Mouse (Mus musculus) MEL (cell line): ENCODE data around the gene Fut9. TPM values are rescaled to one million over a fixed set of nuclear protein-coding genes. Genes with fewer than 3 reads are reported as not detected.

Experiments used
- DNase-seq: peaks from one replicate; pipeline ENCODE4 v3.0.0; 2011; ENCODE audit warnings: low read depth, low spot score
- H3K27ac ChIP-seq: 2 replicates; pipeline ENCODE4 v1.5.1; 2012; ENCODE audit warnings: low read depth, mild to moderate bottlenecking, control low read depth, low read length, moderate library complexity; ENCODE audit not compliant: control insufficient read depth
- H3K27me3 ChIP-seq, 2 experiments: fragments of 150-350 bp in 1 of 2; sonication (generic) in 1 of 2; 2 replicates each; pipeline ENCODE4 v1.6.1; 2012; ENCODE audit warnings: low read length in 2 of 2, mild to moderate bottlenecking in 2 of 2, improper control_type of control experiment in 1 of 2, moderate library complexity in 1 of 2; ENCODE audit not compliant: insufficient read depth in 2 of 2, control insufficient read depth in 1 of 2
- H3K36me3 ChIP-seq, 2 experiments: 2 replicates each; pipeline ENCODE4 v1.6.1; 2012 to 2014; ENCODE audit warnings: low read length in 2 of 2, improper control_type of control experiment in 1 of 2, inconsistent platforms in 1 of 2, mild to moderate bottlenecking in 1 of 2; ENCODE audit not compliant: insufficient read depth in 2 of 2, control insufficient read depth in 1 of 2
- H3K4me1 ChIP-seq, 2 experiments: fragments of 150-350 bp in 1 of 2; sonication (generic) in 1 of 2; 2 replicates each; pipeline ENCODE4 v1.6.1; 2012; ENCODE audit warnings: low read length in 2 of 2, improper control_type of control experiment in 1 of 2, mild to moderate bottlenecking in 1 of 2; ENCODE audit not compliant: insufficient read depth in 2 of 2, control insufficient read depth in 1 of 2
- H3K4me3 ChIP-seq, 2 experiments: fragments of 150-350 bp in 1 of 2; sonication (generic) in 1 of 2; 2 replicates each; pipeline ENCODE4 v1.5.1; 2012; ENCODE audit warnings: low read depth in 2 of 2, low read length in 2 of 2, mild to moderate bottlenecking in 2 of 2, moderate library complexity in 2 of 2, control low read depth in 1 of 2, improper control_type of control experiment in 1 of 2; ENCODE audit not compliant: control insufficient read depth in 1 of 2, insufficient read depth in 1 of 2
- H3K79me2 ChIP-seq: 2 replicates; pipeline ENCODE4 v1.6.1; 2012; ENCODE audit warnings: mild to moderate bottlenecking, low read length, moderate library complexity; ENCODE audit not compliant: control insufficient read depth, poor library complexity, insufficient read depth
- H3K9ac ChIP-seq: 2 replicates; pipeline ENCODE4 v1.6.1; 2012; ENCODE audit warnings: low read depth, mild to moderate bottlenecking, control low read depth, low read length, moderate library complexity; ENCODE audit not compliant: control insufficient read depth, poor library complexity, severe bottlenecking
- H3K9me3 ChIP-seq: fragments of 150-350 bp; sonication (generic); replicated peaks from 2 replicates; pipeline ENCODE4 v1.6.1; 2012; ENCODE audit warnings: mild to moderate bottlenecking, low read length, improper control_type of control experiment, moderate library complexity; ENCODE audit not compliant: insufficient read depth
- BHLHE40 ChIP-seq: IDR thresholded peaks from 2 replicates; pipeline ENCODE4 v1.6.1; 2012; ENCODE audit warnings: low read depth, mild to moderate bottlenecking, inconsistent platforms, low read length, improper control_type of control experiment, borderline replicate concordance
- CHD1 ChIP-seq: IDR thresholded peaks from 2 replicates; pipeline ENCODE4 v1.6.1; 2012; ENCODE audit warnings: low read depth, mild to moderate bottlenecking, inconsistent platforms, low read length, improper control_type of control experiment
- CHD2 ChIP-seq: IDR thresholded peaks from 2 replicates; pipeline ENCODE4 v1.6.1; 2011; ENCODE audit warnings: low read length, improper control_type of control experiment
- E2F4 ChIP-seq: IDR thresholded peaks from 2 replicates; pipeline ENCODE4 v1.6.1; 2011; ENCODE audit warnings: low read depth, low read length, improper control_type of control experiment, borderline replicate concordance
- ELF1 ChIP-seq: IDR thresholded peaks from 2 replicates; pipeline ENCODE4 v1.6.1; 2014; ENCODE audit warnings: low read depth, mild to moderate bottlenecking, inconsistent platforms, low read length, improper control_type of control experiment, moderate library complexity
- ETS1 ChIP-seq: IDR thresholded peaks from 2 replicates; pipeline ENCODE4 v1.6.1; 2012; ENCODE audit warnings: low read depth, mild to moderate bottlenecking, inconsistent platforms, low read length, improper control_type of control experiment, moderate library complexity
- GABPA ChIP-seq: IDR thresholded peaks from 2 replicates; pipeline ENCODE4 v1.6.1; 2012; ENCODE audit warnings: low read depth, mild to moderate bottlenecking, inconsistent platforms, low read length, improper control_type of control experiment, moderate library complexity
- GATA1 ChIP-seq: IDR thresholded peaks from 2 replicates; pipeline ENCODE4 v1.6.1; 2011; ENCODE audit warnings: low read depth, low read length, improper control_type of control experiment
- KAT2A ChIP-seq: conservative IDR thresholded peaks from 2 replicates; pipeline ENCODE4 v1.6.1; 2012; ENCODE audit warnings: low read depth, low read length, improper control_type of control experiment, inconsistent platforms
- MAZ ChIP-seq: IDR thresholded peaks from 2 replicates; pipeline ENCODE4 v1.6.1; 2012; ENCODE audit warnings: low read depth, mild to moderate bottlenecking, inconsistent platforms, low read length, improper control_type of control experiment
- MEF2A ChIP-seq: IDR thresholded peaks from 2 replicates; pipeline ENCODE4 v1.6.1; 2014; ENCODE audit warnings: low read depth, mild to moderate bottlenecking, inconsistent platforms, low read length, improper control_type of control experiment; ENCODE audit not compliant: poor library complexity, insufficient replicate concordance, severe bottlenecking; ENCODE audit errors: extremely low read depth
- MXI1 ChIP-seq: IDR thresholded peaks from 2 replicates; pipeline ENCODE4 v1.6.1; 2011; ENCODE audit warnings: mild to moderate bottlenecking, low read depth, low read length, improper control_type of control experiment
- MYC ChIP-seq: IDR thresholded peaks from 2 replicates; pipeline ENCODE4 v1.6.1; 2011; ENCODE audit warnings: low read depth, mild to moderate bottlenecking, low read length, improper control_type of control experiment, moderate library complexity
- NRF1 ChIP-seq: IDR thresholded peaks from 2 replicates; pipeline ENCODE4 v1.6.1; 2014; ENCODE audit warnings: low read depth, mild to moderate bottlenecking, inconsistent platforms, low read length, improper control_type of control experiment, moderate library complexity; ENCODE audit not compliant: poor library complexity, insufficient read depth, severe bottlenecking
- POLR2AphosphoS5 ChIP-seq: IDR thresholded peaks from 2 replicates; pipeline ENCODE4 v1.6.1; 2012; ENCODE audit warnings: low read depth, borderline replicate concordance, mild to moderate bottlenecking, inconsistent platforms, low read length, moderate library complexity, mixed read lengths
- RCOR1 ChIP-seq: IDR thresholded peaks from 2 replicates; pipeline ENCODE4 v1.6.1; 2012; ENCODE audit warnings: low read depth, mild to moderate bottlenecking, inconsistent platforms, low read length, improper control_type of control experiment
- SIN3A ChIP-seq: IDR thresholded peaks from 2 replicates; pipeline ENCODE4 v1.6.1; 2012; ENCODE audit warnings: low read length, improper control_type of control experiment, inconsistent platforms
- SMC3 ChIP-seq: IDR thresholded peaks from 2 replicates; pipeline ENCODE4 v1.6.1; 2011; ENCODE audit warnings: low read depth, low read length, improper control_type of control experiment
- TAL1 ChIP-seq: IDR thresholded peaks from 2 replicates; pipeline ENCODE4 v1.6.1; 2012; ENCODE audit warnings: mild to moderate bottlenecking, inconsistent platforms, low read length, moderate library complexity, mixed read lengths
- TCF12 ChIP-seq: IDR thresholded peaks from 2 replicates; pipeline ENCODE4 v1.6.1; 2014; ENCODE audit warnings: low read depth, mild to moderate bottlenecking, inconsistent platforms, low read length, improper control_type of control experiment, moderate library complexity
- USF1 ChIP-seq: IDR thresholded peaks from 2 replicates; pipeline ENCODE4 v1.6.1; 2014; ENCODE audit warnings: low read depth, mild to moderate bottlenecking, inconsistent platforms, low read length, improper control_type of control experiment, moderate library complexity
- ZC3H11A ChIP-seq: IDR thresholded peaks from 2 replicates; pipeline ENCODE4 v1.6.1; 2012; ENCODE audit warnings: low read depth, mild to moderate bottlenecking, inconsistent platforms, low read length, improper control_type of control experiment
- polyA plus RNA-seq, 2 experiments: library from polyadenylated mRNA; stranded (reverse) in 1 of 2; unstranded in 1 of 2; fragments of >175 nt in 1 of 2; fragments of >200 nt in 1 of 2; gene quantifications; 2 replicates each; pipeline versions ENCODE4 v1.2.1 to v1.2.4; 2012; ENCODE audit warnings: low replicate concordance in 2 of 2, low read depth in 1 of 2; ENCODE audit not compliant: insufficient read length in 2 of 2, insufficient read depth in 1 of 2, missing spikeins in 1 of 2
- total RNA-seq: library from RNA; depleted of rRNA; stranded (reverse); fragments of 300-350 nt; gene quantifications from 2 replicates; pipeline ENCODE4 v1.2.3, GENCODE M21; 2012

The Fut9 gene
- total and polyA plus RNA-seq, 3 experiments = not detected

GRCm38 (mm10) chr4:25757909-25758548, 42.0 kb downstream of the Fut9 start:
- H3K36me3 ChIP-seq = no peaks in the 10 kb centered on the region
- TF ChIP-seq ZC3H11A (no peak), POLR2AphosphoS5 (no peak), CHD1 (no peak), NRF1 (no peak), SMC3 (no peak), RCOR1 (no peak), MEF2A (no peak), MXI1 (no peak), ELF1 (no peak), KAT2A (no peak), BHLHE40 (no peak), ETS1 (no peak), GATA1 (no peak), CHD2 (no peak), E2F4 (no peak)
- H3K27me3 ChIP-seq = no peaks in the 10 kb centered on the region
- no peak for DNase-seq
- no peaks in the 10 kb centered on the region for H3K4me1 ChIP-seq
- no peak overlapping the region for H3K27ac ChIP-seq
- H3K9ac ChIP-seq = no peak overlapping the region
- no peaks in the 10 kb centered on the region for H3K9me3 ChIP-seq
- H3K79me2 ChIP-seq = no peaks in the 10 kb centered on the region
- no peak overlapping the region for H3K4me3 ChIP-seq

GRCm38 (mm10) chr4:25741553-25741952, 58.5 kb downstream of the Fut9 start:
- H3K79me2 ChIP-seq = no peaks in the 10 kb centered on the region
- no peak for TF ChIP-seq E2F4
- TF ChIP-seq MXI1 = no peak
- no peak for TF ChIP-seq POLR2AphosphoS5
- no peak for TF ChIP-seq RCOR1
- no peak for TF ChIP-seq USF1
- TF ChIP-seq SMC3 = no peak
- no peak for TF ChIP-seq GABPA
- TF ChIP-seq SIN3A = no peak
- TF ChIP-seq ELF1 = no peak
- no peak for TF ChIP-seq MYC
- no peak for TF ChIP-seq TAL1
- TF ChIP-seq CHD2 = no peak
- no peak for TF ChIP-seq MAZ
- no peak for TF ChIP-seq TCF12
- DNase-seq = no peak
- no peak overlapping the region for H3K4me3 ChIP-seq
- H3K4me1 ChIP-seq = no peaks in the 10 kb centered on the region
- H3K36me3 ChIP-seq = no peaks in the 10 kb centered on the region
- no peaks in the 10 kb centered on the region for H3K9me3 ChIP-seq
- no peaks in the 10 kb centered on the region for H3K27me3 ChIP-seq
- H3K27ac ChIP-seq = no peak overlapping the region
- no peak overlapping the region for H3K9ac ChIP-seq
